Mouse (Mus musculus): ENCODE results near the gene Tnfrsf13c.

Gene Tnfrsf13c

DNA sequence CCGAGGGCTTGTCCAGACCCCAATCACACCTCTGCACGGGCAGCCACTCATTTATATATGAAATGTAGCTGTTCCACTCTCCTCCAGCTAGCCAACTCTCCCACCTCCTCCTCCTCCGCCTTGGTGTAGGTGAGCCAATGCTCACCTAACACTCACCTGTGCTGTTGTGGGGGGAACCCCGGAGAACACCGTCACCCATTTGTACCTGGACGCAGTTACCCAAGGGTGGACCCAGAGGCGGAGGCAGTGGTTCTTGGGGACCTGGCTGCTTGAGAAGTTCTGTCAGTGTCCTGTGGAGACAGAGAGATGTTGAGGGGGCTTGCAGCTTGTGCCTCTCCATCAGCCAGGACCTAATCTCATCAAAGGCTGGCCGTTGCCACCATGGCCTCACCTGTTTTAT, 15.9 kb downstream of the Tnfrsf13c start:
- no peak for DNase-seq (ENCODE audit: low read depth in 2 of 2, low spot score in 2 of 2)

DNA sequence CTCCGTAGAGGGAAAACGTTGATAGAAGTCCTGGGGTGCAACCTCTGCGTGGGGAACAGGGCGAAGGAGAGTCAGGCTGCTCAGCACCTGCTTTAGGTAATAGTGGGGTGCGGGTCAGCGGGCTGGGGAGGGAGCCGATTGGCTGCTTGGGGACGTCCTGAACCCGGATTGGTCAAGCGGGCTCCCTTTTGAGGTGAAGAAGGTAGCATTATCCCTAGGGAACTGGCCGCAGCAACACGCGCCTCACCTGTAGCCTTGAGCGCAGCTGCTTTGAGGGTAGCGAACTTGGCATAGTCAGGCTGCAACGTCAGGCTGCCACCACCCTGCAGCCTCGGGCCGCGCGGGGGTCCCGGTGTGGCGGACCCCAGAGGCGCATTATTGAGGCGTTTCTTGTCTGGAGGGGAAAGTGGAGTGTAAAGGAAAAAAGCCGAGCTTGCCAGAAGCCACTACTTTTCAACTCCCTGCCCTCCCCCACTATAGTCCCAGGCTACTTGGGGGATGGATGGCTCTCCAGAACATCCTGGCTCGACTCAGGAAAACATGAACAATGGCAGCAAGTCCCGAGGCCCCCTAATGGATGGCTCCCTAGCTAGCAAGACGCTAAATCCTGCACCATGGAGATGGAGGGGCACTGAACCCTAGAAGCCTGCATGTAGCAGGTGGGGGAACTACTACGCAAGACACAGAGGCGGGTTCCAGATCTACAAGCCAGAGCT, 16.5 kb downstream of the Tnfrsf13c start:
- DNase-seq (ENCODE audit: low read depth in 2 of 2, low spot score in 2 of 2): no peak

DNA sequence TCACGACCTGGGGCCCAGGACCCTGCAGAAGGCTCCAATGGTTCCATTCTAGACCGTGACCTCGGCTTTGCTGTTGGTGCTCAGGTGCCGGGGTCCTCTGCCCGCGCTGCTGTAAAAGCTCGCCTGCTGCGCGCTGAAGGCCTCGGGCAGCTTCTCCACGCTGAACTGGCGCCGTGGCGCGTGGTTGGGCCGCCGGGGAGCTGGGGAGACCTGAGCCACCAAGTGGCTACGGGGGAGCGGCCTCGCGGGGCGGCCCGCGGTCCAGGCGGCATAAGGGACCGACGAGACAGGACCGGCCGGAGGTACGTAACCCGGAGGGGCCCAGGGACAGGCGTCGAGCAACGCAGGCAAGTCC, 17.1 kb downstream of the Tnfrsf13c start:
- DNase-seq (ENCODE audit: low read depth in 2 of 2, low spot score in 2 of 2): no peak

DNA sequence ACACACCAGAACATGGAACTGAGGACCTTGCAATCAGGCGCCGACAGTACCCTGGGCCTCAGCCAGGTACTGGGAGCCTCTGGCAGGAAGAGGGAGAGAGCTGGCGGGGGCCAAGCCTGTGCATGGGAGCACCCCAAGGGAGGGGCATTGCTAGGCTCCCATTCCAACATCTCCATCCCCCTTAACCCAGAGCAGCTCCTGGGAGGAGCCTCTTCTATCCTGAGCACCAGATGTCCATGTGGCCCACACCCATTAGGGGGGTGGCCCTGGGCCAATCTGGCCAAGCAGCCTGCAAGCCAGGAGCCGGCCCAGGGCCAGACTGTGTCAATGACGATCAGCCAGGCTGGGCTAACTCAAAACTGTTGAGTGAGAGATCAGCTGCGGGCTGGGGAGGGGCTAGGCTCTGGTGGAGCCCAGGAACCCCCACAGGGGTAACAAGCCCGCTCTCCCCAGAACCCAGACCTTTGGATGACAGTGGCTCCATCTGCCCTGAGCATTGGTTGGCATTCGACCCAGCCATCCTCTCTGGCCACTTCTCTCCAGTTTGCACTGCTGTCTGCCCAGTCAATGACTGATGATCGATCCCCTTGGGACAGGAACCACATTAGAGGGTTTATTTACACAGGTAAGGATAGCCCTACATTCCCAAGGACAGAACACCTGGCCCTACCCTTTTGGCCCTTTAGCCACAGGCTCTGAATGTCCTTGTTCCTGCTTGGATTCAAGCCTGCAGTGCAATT, 17.6 kb downstream of the Tnfrsf13c start:
- no peak for DNase-seq (ENCODE audit: low read depth in 2 of 2, low spot score in 2 of 2)

- no peak for DNase-seq (ENCODE audit: low read depth in 2 of 2, low spot score in 2 of 2)
Measured at GRCm38 (mm10) chr15:82204680-82205371, 19.3 kb downstream of the Tnfrsf13c start.

- no peak for DNase-seq (ENCODE audit: low read depth in 2 of 2, low spot score in 2 of 2)
Measured at GRCm38 (mm10) chr15:82203611-82204351, 20.4 kb downstream of the Tnfrsf13c start.

- DNase-seq (ENCODE audit: low read depth in 2 of 2, low spot score in 2 of 2): no peak
Measured at GRCm38 (mm10) chr15:82203090-82203489, 21.1 kb downstream of the Tnfrsf13c start.

- no peak for DNase-seq (ENCODE audit: low read depth in 2 of 2, low spot score in 2 of 2)
Measured at GRCm38 (mm10) chr15:82202086-82202485, 22.1 kb downstream of the Tnfrsf13c start.

GRCm38 (mm10) chr15:82199546-82199945, 24.6 kb downstream of the Tnfrsf13c start:
- no peak for DNase-seq (ENCODE audit: low read depth in 2 of 2, low spot score in 2 of 2)

- no peak for DNase-seq (ENCODE audit: low read depth in 2 of 2, low spot score in 2 of 2)
Measured at GRCm38 (mm10) chr15:82198342-82198741, 25.8 kb downstream of the Tnfrsf13c start.

GRCm38 (mm10) chr15:82197937-82198336, 26.2 kb downstream of the Tnfrsf13c start:
- no peak for DNase-seq (ENCODE audit: low read depth in 2 of 2, low spot score in 2 of 2)

GRCm38 (mm10) chr15:82197246-82197750, 26.9 kb downstream of the Tnfrsf13c start:
- DNase-seq (ENCODE audit: low read depth in 2 of 2, low spot score in 2 of 2): no peak

- DNase-seq (ENCODE audit: low read depth in 2 of 2, low spot score in 2 of 2): no peak
Measured at GRCm38 (mm10) chr15:82196300-82196699, 27.9 kb downstream of the Tnfrsf13c start.

GRCm38 (mm10) chr15:82192617-82193016, 31.6 kb downstream of the Tnfrsf13c start:
- no peak for DNase-seq (ENCODE audit: low read depth in 2 of 2, low spot score in 2 of 2)

DNA sequence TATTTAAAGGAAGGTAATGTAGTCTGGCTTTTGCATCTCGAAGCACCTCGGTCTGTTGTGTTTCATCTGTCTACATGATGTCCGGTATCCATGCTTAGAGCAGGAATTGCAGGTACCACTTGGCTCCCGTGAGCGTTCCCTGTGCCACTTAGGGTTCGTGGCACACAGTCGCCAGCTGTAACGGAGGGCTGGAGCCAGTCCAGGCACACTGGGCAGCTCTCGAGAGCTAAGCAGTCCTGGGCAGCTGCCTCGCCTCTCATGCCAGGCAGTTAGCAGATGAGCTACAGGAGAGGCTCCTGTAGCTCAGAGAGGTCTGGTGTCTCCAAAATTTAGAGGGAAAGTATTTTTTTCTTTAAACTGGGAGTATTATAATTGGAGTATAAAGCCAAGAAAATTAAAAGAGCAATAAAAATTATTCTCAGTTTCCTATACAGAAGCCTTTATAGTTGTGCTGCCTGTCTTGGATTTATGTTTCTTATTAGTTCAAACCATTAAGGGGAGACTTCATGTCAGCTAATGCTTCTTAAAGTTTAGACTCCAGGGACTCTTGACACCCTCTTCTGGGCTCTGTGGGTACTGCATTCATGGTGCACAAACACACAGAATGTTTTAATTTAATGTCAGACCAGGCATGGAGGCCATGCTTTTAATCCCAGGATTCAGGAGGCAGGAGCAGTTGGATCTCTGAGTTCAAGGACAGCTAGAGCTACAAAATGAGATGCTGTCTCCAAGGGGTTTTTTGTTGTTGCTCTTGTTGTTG, 35.5 kb downstream of the Tnfrsf13c start:
- peak; percentile 42 to 68 for DNase-seq (ENCODE audit: low read depth in 2 of 2, low spot score in 2 of 2)

GRCm38 (mm10) chr15:82187924-82188323, 36.2 kb downstream of the Tnfrsf13c start:
- DNase-seq (ENCODE audit: low read depth in 2 of 2, low spot score in 2 of 2): no peak

GRCm38 (mm10) chr15:82187401-82187800, 36.8 kb downstream of the Tnfrsf13c start:
- no peak for DNase-seq (ENCODE audit: low read depth in 2 of 2, low spot score in 2 of 2)

DNA sequence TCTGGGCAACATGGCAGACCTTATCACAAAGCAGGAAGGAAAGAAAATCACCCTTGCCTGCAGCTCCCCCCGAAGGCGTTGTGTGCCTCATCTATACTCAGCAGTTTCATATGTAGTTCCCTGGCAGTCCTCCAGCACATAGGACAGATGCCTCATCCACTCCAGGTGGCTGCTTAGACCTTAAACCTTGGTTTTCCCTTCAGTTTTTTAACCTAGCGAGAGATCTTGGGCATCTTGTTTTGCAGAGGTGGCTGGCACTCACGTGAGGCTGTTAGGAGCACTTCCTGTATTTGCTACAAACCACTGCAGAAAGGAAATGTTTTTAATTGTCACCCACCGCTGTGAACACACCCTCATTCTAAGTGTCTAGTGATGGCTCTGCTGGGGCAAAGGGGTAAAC, 37.2 kb downstream of the Tnfrsf13c start:
- DNase-seq (ENCODE audit: low read depth in 2 of 2, low spot score in 2 of 2): peak; percentile 57 to 69

DNA sequence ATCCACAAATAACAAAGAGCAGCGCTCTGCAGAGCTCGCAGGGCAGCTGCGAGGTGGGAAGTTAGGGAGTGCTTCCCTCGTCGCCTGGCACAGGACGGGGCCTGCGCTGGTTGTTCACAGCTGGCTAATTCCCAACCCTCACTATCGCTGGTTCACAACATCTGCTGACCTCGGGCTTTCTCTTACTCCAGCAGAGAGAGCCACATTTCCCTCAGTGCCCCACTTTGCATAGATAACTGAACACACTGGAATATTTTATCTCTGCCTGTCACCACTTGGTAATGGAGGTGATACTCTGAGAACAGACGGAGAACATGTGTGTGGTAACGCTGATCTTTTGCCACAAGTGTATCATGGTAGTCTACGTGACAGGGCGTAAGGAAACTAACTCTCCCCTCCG, 38.0 kb downstream of the Tnfrsf13c start:
- DNase-seq (ENCODE audit: low read depth in 2 of 2, low spot score in 2 of 2): no peak

DNA sequence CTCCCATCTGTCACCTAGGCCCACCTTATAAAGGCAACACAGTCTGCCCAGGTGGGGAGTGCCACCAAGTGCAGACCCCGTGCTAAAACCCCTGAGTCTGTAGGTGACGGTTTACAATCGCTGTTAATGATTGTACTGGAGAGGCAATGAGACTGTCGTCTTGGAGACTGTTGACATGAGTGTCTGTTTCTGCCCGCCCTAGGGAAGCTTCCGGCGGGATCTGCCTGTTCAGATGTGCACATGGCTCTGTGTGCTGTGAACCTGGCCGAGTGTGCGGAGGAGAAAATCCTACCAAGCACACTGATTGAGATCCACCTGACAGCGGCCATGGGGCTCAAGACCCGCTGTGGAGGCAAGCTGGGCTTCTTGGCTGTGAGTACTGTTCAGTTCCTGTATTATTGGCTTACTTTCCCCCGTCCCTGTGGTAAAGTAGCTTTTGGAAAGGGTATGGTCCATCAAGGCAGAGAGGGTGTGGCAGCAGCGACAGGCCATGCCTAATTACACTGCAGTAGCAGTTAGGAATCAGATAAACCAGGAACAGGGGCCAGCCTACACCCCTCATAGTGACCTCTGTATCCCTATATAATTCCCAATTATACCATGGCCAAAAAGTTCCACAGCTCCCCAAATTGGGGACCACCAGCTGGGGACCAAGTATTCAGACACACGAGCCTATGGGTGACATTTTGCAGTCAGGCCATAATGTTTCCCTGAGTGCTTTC, 38.9 kb downstream of the Tnfrsf13c start:
- DNase-seq (ENCODE audit: low read depth in 2 of 2, low spot score in 2 of 2): no peak
